Mouse (Mus musculus) hindbrain, postnatal 0 days (tissue): ENCODE results near the gene Rnaset2b. TPM values are rescaled to one million over a fixed set of nuclear protein-coding genes. Genes with fewer than 3 reads are reported as not detected.
"Not testable (repeated sequence)": the region's sequence is repeated elsewhere in the genome, so short reads cannot be mapped to it uniquely, and the experiment has no call there.

ENCODE experiments used
- ATAC-seq: fragments of 200-750 bp; cut with Nextera tagmentation; 2 replicates; pipeline ENCODE4 v1.8.0; 2017; ENCODE audit warnings: mild to moderate bottlenecking, moderate TSS enrichment, moderate library complexity
- DNase-seq: peaks from one replicate; pipeline ENCODE4 v3.0.0-alpha.2; 2015; ENCODE audit warnings: low spot score
- H3K27ac ChIP-seq: fragments of 300-500 bp; sonication (generic); 2 replicates; pipeline ENCODE4 v1.5.1; 2014; ENCODE audit warnings: mild to moderate bottlenecking
- H3K27me3 ChIP-seq: fragments of 300-500 bp; sonication (generic); 2 replicates; pipeline ENCODE4 v1.6.1; 2014; ENCODE audit warnings: low read length, mixed read lengths; ENCODE audit not compliant: insufficient read depth
- H3K36me3 ChIP-seq: fragments of 300-500 bp; sonication (generic); 2 replicates; pipeline ENCODE4 v1.6.1; 2014; ENCODE audit warnings: low read length, mixed read lengths; ENCODE audit not compliant: insufficient read depth
- H3K4me1 ChIP-seq: fragments of 300-500 bp; sonication (generic); 2 replicates; pipeline ENCODE4 v1.6.1; 2014; ENCODE audit warnings: antibody characterized with exemption, low read length, mixed read lengths; ENCODE audit not compliant: insufficient read depth
- H3K4me2 ChIP-seq: fragments of 300-500 bp; sonication (generic); 2 replicates; pipeline ENCODE4 v1.6.1; 2014; ENCODE audit warnings: low read depth, mild to moderate bottlenecking, low read length, moderate library complexity, mixed read lengths
- H3K4me3 ChIP-seq: fragments of 300-500 bp; sonication (generic); 2 replicates; pipeline ENCODE4 v1.5.1; 2014; ENCODE audit warnings: low read length
- H3K9ac ChIP-seq: fragments of 300-500 bp; sonication (generic); replicated peaks from 2 replicates; pipeline ENCODE4 v1.6.1; 2014; ENCODE audit warnings: mild to moderate bottlenecking, low read length, moderate library complexity, mixed read lengths
- H3K9me3 ChIP-seq: fragments of 300-500 bp; sonication (generic); 2 replicates; pipeline ENCODE4 v1.6.1; 2016; ENCODE audit warnings: low read length, mixed read lengths
- CTCF ChIP-seq: IDR thresholded peaks from 2 replicates; pipeline ENCODE4 v1.5.1; 2016; ENCODE audit warnings: antibody characterized with exemption, control low read depth, low read depth
- WGBS: fragments of 180-500 bp; shearing (Covaris S2); extraction: QIAGEN DNeasy Blood & Tissue Kit; methylation state at CpG from one replicate; pipeline ENCODE4 v1.1.7; 2014; 5-methylcytosine and 5-hydroxymethylcytosine counted together
- polyA plus RNA-seq: library from polyadenylated mRNA; unstranded; fragments of >200 nt; fragmentation: Nextera tagmentation; extraction: Ambion mirVana; gene quantifications from 2 replicates; pipeline ENCODE4 v1.2.1, GENCODE M21; 2015
- total RNA-seq: library from RNA; depleted of rRNA; stranded (reverse); fragments of >200 nt; gene quantifications from 2 replicates; pipeline ENCODE4 v1.2.3, GENCODE M21; 2014

Rnaset2b gene
- total and polyA plus RNA-seq, 2 experiments from 2014 or later, result 24.9 to 150 TPM

- not testable (repeated sequence) for H3K9me3 ChIP-seq, ATAC-seq, H3K27me3 ChIP-seq, H3K36me3 ChIP-seq, H3K4me1 ChIP-seq, H3K9ac ChIP-seq
- Histone ChIP-seq H3K4me2 (peak within 1 kb of the TSS; percentile 38; the same call in 1 of the 2 replicates), H3K27ac (peak within 1 kb of the TSS; percentile 65; the same call in 1 of the 2 replicates), H3K4me3 (peak within 1 kb of the TSS; percentile 40)
- DNase-seq, result peak; percentile 4
- WGBS, result under 1% methylated on average over 34 of the region's 51 CpGs
Observed at GRCm38 (mm10) chr17:6960776-6961175, 9.7 kb upstream of the Rnaset2b start, which contains the start of gene Tagap1. Gene Tagap1, minus strand, starts transcription at chr17:6961156.

- H3K36me3 ChIP-seq, H3K4me1 ChIP-seq, H3K27me3 ChIP-seq, H3K9me3 ChIP-seq, H3K9ac ChIP-seq, H3K27ac ChIP-seq: not testable (repeated sequence)
- H3K4me3 ChIP-seq, result peak overlapping the region; percentile 40
- DNase-seq, result peak; percentile 1
- H3K4me2 ChIP-seq, result peak overlapping the region; percentile 31; the same call in 1 of the 2 replicates
- ATAC-seq, result peak; percentile 98
- WGBS, result under 1% methylated on average over 14 of the region's 48 CpGs
Observed at GRCm38 (mm10) chr17:6961181-6962000, 9.0 kb upstream of the Rnaset2b start.

- H3K4me2 ChIP-seq, H3K9me3 ChIP-seq, DNase-seq, H3K4me3 ChIP-seq, ATAC-seq, H3K27ac ChIP-seq, H3K4me1 ChIP-seq, H3K9ac ChIP-seq, H3K27me3 ChIP-seq, H3K36me3 ChIP-seq: not testable (repeated sequence)
- WGBS, result 79% methylated on average over 3 of the region's 6 CpGs
Observed at GRCm38 (mm10) chr17:6962339-6962738, 8.1 kb upstream of the Rnaset2b start.

GRCm38 (mm10) chr17:6962936-6963335, 7.5 kb upstream of the Rnaset2b start:
- not testable (repeated sequence) for H3K27ac ChIP-seq, H3K27me3 ChIP-seq, H3K4me2 ChIP-seq, H3K4me3 ChIP-seq, H3K9me3 ChIP-seq, H3K36me3 ChIP-seq, ATAC-seq, H3K4me1 ChIP-seq, H3K9ac ChIP-seq
- DNase-seq, result peak; percentile 3
- 62% methylated on average over 4 of the region's 4 CpGs for WGBS

DNA sequence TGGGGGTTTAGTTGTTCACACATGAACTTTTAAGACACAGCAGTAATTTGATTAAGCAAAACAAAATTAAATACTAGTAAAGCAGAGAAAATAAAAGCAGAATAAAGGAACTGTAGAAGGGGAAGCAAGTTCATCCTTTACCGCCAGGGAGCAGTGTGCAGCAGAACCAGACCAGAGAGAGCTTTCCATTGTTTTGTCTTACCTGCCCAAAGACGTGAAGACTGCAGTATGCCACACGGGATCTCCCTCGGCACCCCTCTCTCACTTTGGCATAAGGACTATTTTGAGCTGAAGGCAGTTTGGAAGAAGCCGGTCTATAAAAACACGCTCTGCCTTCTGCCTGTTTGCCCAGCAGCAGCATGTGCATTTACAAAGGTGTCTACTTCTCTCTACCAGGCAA, 5.1 kb upstream of the Rnaset2b start:
- peak; percentile 36 for DNase-seq
- ATAC-seq, H3K27me3 ChIP-seq, H3K4me2 ChIP-seq, H3K27ac ChIP-seq, H3K36me3 ChIP-seq, H3K4me3 ChIP-seq, H3K4me1 ChIP-seq, H3K9ac ChIP-seq, H3K9me3 ChIP-seq: not testable (repeated sequence)
- WGBS, result 13% methylated on average over 4 of the region's 6 CpGs
- peak; percentile 61 for TF ChIP-seq CTCF

DNA sequence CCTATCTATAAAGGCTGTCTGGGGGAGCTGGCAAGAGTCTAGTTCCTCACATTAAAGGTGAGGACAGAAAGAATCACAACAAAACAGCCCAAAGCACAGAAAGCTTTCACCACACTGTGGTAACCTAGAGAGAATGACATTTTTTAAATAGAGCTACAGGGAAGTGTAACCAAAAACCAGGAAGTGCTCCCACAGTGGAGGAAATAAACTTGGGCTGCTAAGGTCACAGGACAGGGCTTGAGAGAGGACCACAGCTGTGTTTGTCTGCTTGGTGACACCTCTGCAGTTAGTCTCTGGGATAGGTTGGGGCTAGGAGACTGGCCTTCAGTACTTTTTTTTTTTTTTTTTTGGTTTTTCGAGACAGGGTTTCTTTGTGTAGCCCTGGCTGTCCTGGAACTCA, 2.8 kb upstream of the Rnaset2b start:
- not testable (repeated sequence) for H3K4me1 ChIP-seq, H3K27ac ChIP-seq, H3K4me3 ChIP-seq, DNase-seq, H3K9me3 ChIP-seq, ATAC-seq, H3K4me2 ChIP-seq, H3K27me3 ChIP-seq, H3K36me3 ChIP-seq, H3K9ac ChIP-seq
- 20% methylated on average over 1 of the region's 1 CpGs for WGBS

GRCm38 (mm10) chr17:6971238-6971637, 804 bp downstream of the Rnaset2b start:
- not testable (repeated sequence) for H3K36me3 ChIP-seq, H3K4me1 ChIP-seq, ATAC-seq, H3K27me3 ChIP-seq, H3K4me2 ChIP-seq, H3K9ac ChIP-seq, H3K9me3 ChIP-seq, H3K4me3 ChIP-seq, H3K27ac ChIP-seq, DNase-seq
- WGBS, result 74% methylated on average over 8 of the region's 8 CpGs

DNA sequence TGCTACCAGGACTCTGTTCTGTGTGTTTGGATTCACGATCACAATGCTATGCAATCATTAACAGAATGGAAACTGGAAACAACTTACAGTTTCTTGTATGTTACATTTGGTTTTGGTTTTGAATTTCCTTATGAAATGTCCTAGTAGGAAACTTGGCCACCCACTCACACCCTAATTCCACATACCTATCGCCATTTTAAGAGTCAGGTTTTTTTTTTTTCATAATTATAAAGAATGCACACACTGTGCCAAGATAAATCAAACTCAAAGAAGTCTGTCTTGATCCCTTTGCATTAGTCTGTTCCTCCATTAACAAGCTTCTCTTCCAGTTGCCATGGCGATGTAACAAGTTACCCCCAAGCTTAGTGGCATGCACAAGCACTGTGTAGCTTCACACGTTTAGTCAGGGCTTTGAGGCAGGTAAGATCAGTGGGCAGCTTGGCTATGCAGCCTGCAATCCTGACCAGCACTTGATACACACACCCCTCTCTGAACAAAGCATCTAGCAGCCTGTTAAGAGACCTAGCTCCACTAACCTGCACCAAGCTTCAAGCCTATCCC, 2.5 kb downstream of the Rnaset2b start:
- not testable (repeated sequence) for H3K36me3 ChIP-seq, H3K27me3 ChIP-seq, H3K4me2 ChIP-seq, H3K9me3 ChIP-seq, H3K4me3 ChIP-seq, ATAC-seq, H3K9ac ChIP-seq, DNase-seq, H3K27ac ChIP-seq, H3K4me1 ChIP-seq
- 47% methylated on average over 4 of the region's 4 CpGs for WGBS

- H3K4me2 ChIP-seq, H3K27me3 ChIP-seq, H3K27ac ChIP-seq, H3K4me3 ChIP-seq, H3K9ac ChIP-seq, H3K9me3 ChIP-seq, ATAC-seq, H3K4me1 ChIP-seq, H3K36me3 ChIP-seq, DNase-seq: not testable (repeated sequence)
- 76% methylated on average over 3 of the region's 3 CpGs for WGBS
Observed at GRCm38 (mm10) chr17:6974985-6975384, 4.6 kb downstream of the Rnaset2b start.
